Mouse (Mus musculus) cortical plate, adult 2 months (tissue): Measurements from ENCODE around the gene Ipo4.

Source experiments
- CTCF ChIP-seq: fragments of 200-500 bp; IDR thresholded peaks from 2 replicates; pipeline ENCODE4 v1.5.1; 2011; ENCODE audit warnings: mild to moderate bottlenecking, control low read depth, low read length; ENCODE audit not compliant: insufficient read depth; ENCODE audit errors: extremely low read depth
- POLR2A ChIP-seq: fragments of 200-500 bp; IDR thresholded peaks from 2 replicates; pipeline ENCODE4 v1.6.1; 2011; ENCODE audit warnings: mild to moderate bottlenecking, low read length, control low read depth; ENCODE audit not compliant: insufficient read depth; ENCODE audit errors: extremely low read depth

DNA sequence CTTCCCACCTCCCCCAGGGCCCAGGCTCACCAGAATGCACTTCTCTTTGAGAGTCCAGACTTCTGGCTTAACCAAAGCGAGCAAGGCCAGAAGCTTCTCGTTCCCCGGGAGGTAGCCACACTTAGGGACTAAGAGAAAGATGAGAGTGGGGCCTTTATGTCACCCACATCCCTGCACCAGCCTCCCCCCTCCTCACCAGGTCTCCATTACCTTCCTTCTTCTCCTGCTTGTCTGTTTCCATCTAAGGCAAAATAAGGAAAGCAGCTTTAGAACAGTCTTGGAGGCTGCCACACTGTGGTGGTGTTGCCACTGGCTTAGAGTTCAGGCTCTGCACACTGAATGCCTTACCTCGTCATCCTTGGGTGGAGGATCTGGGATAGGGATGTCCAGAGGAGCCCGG, 46.5 kb downstream of the Ipo4 start:
- no peak for TF ChIP-seq POLR2A
- TF ChIP-seq CTCF, result no peak
